Mouse (Mus musculus) liver, embryonic 14.5 days (tissue): ENCODE measurements around the gene Otogl. TPM values are rescaled to one million over a fixed set of nuclear protein-coding genes. Genes with fewer than 3 reads are reported as not detected.

Experiments used
- ATAC-seq: fragments of 200-750 bp; cut with Nextera tagmentation; 2 replicates; pipeline ENCODE4 v1.8.0; 2017; ENCODE audit warnings: moderate number of reproducible peaks, mild to moderate bottlenecking, moderate library complexity; ENCODE audit not compliant: insufficient read depth
- DNase-seq, 3 experiments: peaks; one replicate each; pipeline ENCODE4 v3.0.0-alpha.2; 2012 to 2013; ENCODE audit warnings: low read depth in 3 of 3, low spot score in 3 of 3
- H3K27ac ChIP-seq: fragments of 300-500 bp; sonication (generic); 2 replicates; pipeline ENCODE4 v1.5.1; 2014; ENCODE audit warnings: moderate library complexity, mild to moderate bottlenecking, control low read depth, inconsistent platforms
- H3K27me3 ChIP-seq: fragments of 300-500 bp; sonication (generic); 2 replicates; pipeline ENCODE4 v1.6.1; 2014; ENCODE audit warnings: mild to moderate bottlenecking, low read length, moderate library complexity; ENCODE audit not compliant: control insufficient read depth, insufficient read depth
- H3K36me3 ChIP-seq: fragments of 300-500 bp; sonication (generic); replicated peaks from 2 replicates; pipeline ENCODE4 v1.6.1; 2014; ENCODE audit warnings: low read depth; ENCODE audit not compliant: control insufficient read depth, insufficient read depth
- H3K4me1 ChIP-seq, 2 experiments: fragments of 200-500 bp in 1 of 2; fragments of 300-500 bp in 1 of 2; sonication (generic) in 1 of 2; replicated peaks; 2 replicates each; pipeline ENCODE4 v1.6.1; 2012 to 2014; ENCODE audit warnings: antibody characterized with exemption in 1 of 2, inconsistent platforms in 1 of 2, low read length in 1 of 2; ENCODE audit not compliant: control insufficient read depth in 2 of 2, insufficient read depth in 2 of 2
- H3K4me2 ChIP-seq: fragments of 300-500 bp; sonication (generic); 2 replicates; pipeline ENCODE4 v1.6.1; 2014; ENCODE audit warnings: low read depth, mild to moderate bottlenecking, control low read depth, moderate library complexity
- H3K4me3 ChIP-seq, 2 experiments: fragments of 200-500 bp in 1 of 2; fragments of 300-500 bp in 1 of 2; sonication (generic) in 1 of 2; 2 replicates each; pipeline ENCODE4 v1.5.1; 2012 to 2014; ENCODE audit warnings: low read depth in 2 of 2, low read length in 2 of 2, mild to moderate bottlenecking in 2 of 2, control low read depth in 1 of 2, inconsistent platforms in 1 of 2, moderate library complexity in 1 of 2; ENCODE audit not compliant: insufficient read depth in 1 of 2
- H3K9ac ChIP-seq: fragments of 300-500 bp; sonication (generic); replicated peaks from 2 replicates; pipeline ENCODE4 v1.6.1; 2014; ENCODE audit warnings: mild to moderate bottlenecking, control low read depth, moderate library complexity
- H3K9me3 ChIP-seq: fragments of 300-500 bp; sonication (generic); 2 replicates; pipeline ENCODE4 v1.6.1; 2016; ENCODE audit warnings: low read length, mixed read lengths; ENCODE audit not compliant: control insufficient read depth
- CTCF ChIP-seq: IDR thresholded peaks from 2 replicates; pipeline ENCODE4 v1.5.1; 2016; ENCODE audit warnings: antibody characterized with exemption, low read depth, control low read depth
- EP300 ChIP-seq: IDR thresholded peaks from 2 replicates; pipeline ENCODE4 v1.6.1; 2016; ENCODE audit warnings: antibody characterized with exemption, low read depth
- WGBS: fragments of 180-500 bp; shearing (Covaris S2); extraction: QIAGEN DNeasy Blood & Tissue Kit; methylation state at CpG from one replicate; pipeline ENCODE4 v1.1.7; 2014; ENCODE audit not compliant: insufficient replicate concordance; 5-methylcytosine and 5-hydroxymethylcytosine counted together
- polyA plus RNA-seq, 2 experiments: library from polyadenylated mRNA; depleted of rRNA in 1 of 2; stranded (reverse) in 1 of 2; unstranded in 1 of 2; fragments of >200 nt; fragmentation: Nextera tagmentation in 1 of 2; extraction: Ambion mirVana in 1 of 2; gene quantifications; 2 replicates each; pipeline versions ENCODE4 v1.2.1 to v1.2.3; 2012 to 2014

Gene Otogl
- polyA plus RNA-seq, 2 experiments = 0.01 TPM; not detected in 1

DNA sequence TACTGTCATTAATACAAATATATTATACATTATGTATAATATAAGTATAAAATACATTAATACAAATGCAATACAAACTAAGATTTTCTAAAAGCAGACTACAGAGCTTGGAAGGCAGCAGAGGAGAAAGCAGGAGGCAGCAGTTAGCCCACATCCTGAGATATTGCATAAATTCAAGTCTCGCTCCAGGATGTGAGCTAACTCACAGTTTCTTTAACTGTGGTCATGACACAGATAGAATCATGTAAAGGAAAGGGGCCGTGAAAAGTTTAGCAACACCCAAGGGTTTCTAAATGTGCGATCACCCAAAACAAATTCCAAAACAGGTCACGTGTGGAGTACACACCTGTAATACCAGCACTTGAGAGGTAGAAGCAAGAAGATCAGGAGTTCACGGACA, 39.4 kb downstream of the Otogl start:
- Histone ChIP-seq H3K27ac (no peak overlapping the region), H3K4me3 (no peak overlapping the region), H3K4me2 (no peak overlapping the region), H3K36me3 (no peaks in the 10 kb centered on the region), H3K9me3 (no peaks in the 10 kb centered on the region), H3K27me3 (no peaks in the 10 kb centered on the region), H3K9ac (no peak overlapping the region), H3K4me1 (no peaks in the 10 kb centered on the region)
- 50% methylated on average over 5 of the region's 5 CpGs for WGBS
- ATAC-seq (no peak), DNase-seq (peak in 1 of 3 experiments; percentile 4)
- TF ChIP-seq EP300 = no peak
- TF ChIP-seq CTCF = no peak

DNA sequence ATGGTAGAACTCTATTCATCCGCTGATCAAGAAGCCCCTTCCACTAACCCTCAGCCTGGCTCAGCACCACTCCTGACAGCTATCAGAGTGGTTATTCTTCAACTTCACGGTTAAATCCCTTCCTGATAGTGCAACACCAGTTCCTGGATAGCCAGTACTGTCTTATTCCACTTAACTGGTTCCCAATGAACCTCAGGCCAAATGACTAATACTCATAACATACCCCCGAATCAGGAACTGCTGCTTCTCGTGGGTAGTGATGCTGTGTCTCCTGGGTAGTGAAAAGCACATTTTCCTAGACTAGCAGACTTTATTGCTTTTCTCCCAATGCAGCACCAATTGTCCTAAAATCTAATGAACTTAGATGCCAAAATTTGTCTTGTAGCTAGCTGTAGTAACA, 39.8 kb downstream of the Otogl start:
- TF ChIP-seq EP300 = no peak
- TF ChIP-seq CTCF = no peak
- no peaks in the 10 kb centered on the region for H3K27me3 ChIP-seq
- no peaks in the 10 kb centered on the region for H3K36me3 ChIP-seq
- no peak overlapping the region for H3K4me3 ChIP-seq
- H3K4me1 ChIP-seq = no peaks in the 10 kb centered on the region
- no peak overlapping the region for H3K27ac ChIP-seq
- 53% methylated on average over 4 of the region's 4 CpGs for WGBS
- DNase-seq = no peak
- no peak for ATAC-seq
- H3K4me2 ChIP-seq = no peak overlapping the region
- no peaks in the 10 kb centered on the region for H3K9me3 ChIP-seq
- H3K9ac ChIP-seq = no peak overlapping the region

DNA sequence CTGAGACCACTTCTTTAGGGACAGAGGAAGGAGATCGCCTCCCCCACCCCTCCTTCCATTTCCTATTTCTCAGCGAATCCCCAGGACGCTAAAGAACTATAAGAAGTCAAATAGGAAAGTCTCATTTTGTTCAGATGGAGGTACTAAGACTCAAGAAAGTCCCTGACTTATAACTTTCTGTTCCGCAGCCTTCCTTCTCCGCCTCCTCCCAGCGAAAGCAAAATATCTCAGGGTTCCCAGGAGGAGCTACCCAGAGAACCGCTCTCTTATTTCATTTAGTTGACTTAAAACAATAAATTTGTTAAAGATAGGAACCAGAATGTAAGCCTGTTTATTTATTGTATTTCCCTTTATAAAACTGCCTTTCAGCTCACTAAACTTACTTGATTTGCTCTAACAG, 41.4 kb downstream of the Otogl start:
- DNase-seq (no peak), ATAC-seq (no peak)
- 74% methylated on average over 7 of the region's 7 CpGs for WGBS

DNA sequence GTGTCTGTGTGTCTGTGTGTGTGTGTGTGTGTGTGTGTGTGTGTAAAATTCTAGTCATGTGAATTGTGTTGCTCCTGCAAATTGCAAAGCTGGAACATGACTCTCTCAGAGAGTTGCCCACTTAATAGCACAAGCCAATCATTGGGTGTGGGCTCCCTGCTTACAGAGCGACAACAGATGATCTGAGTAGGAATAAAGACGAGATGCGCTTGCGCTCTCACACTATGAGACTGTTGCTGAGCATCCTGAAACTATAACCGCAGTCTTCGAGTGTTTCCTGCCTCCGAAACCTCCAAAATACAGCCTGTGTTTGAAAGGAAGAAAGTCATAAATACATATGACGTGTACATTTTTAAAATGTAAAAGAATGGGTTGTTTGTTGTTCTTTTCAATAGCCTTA, 43.0 kb downstream of the Otogl start:
- Histone ChIP-seq H3K27me3 (no peaks in the 10 kb centered on the region), H3K4me3 (no peak overlapping the region), H3K4me2 (no peak overlapping the region), H3K27ac (no peak overlapping the region), H3K36me3 (no peaks in the 10 kb centered on the region), H3K9ac (no peak overlapping the region), H3K4me1 (no peaks in the 10 kb centered on the region), H3K9me3 (no peaks in the 10 kb centered on the region)
- WGBS = 79% methylated on average over 8 of the region's 8 CpGs
- ATAC-seq (no peak), DNase-seq (no peak)
- TF ChIP-seq EP300 = no peak
- TF ChIP-seq CTCF = no peak

More for the DNA sequence above, 41.4 kb downstream of the Otogl start:
- TF ChIP-seq EP300 (no peak), CTCF (no peak)
- Histone ChIP-seq H3K9ac (no peak overlapping the region), H3K4me1 (no peaks in the 10 kb centered on the region), H3K27ac (no peak overlapping the region), H3K36me3 (no peaks in the 10 kb centered on the region), H3K4me2 (no peak overlapping the region), H3K27me3 (no peaks in the 10 kb centered on the region), H3K9me3 (no peaks in the 10 kb centered on the region), H3K4me3 (no peak overlapping the region)

DNA sequence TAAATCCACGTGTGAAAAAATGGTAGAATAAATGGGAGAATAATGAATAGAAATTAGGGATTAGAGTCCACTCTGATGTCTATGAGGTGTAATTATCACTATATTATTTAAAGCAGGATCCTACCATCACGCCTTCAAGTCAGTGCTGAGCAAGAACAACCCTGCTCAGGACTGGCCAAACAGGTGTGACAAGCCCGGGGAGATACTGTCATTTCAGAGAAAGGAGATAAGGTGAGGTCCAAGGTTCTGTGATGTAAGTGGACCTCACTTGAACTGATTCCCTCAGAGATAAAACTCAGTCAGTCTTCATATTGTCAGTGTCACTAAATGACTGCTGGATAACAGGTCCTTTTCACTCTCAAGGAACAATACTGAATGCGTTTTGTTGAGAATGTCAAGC, 44.5 kb downstream of the Otogl start:
- 55% methylated on average over 4 of the region's 4 CpGs for WGBS
- Histone ChIP-seq H3K4me1 (no peaks in the 10 kb centered on the region), H3K27ac (no peak overlapping the region), H3K4me2 (no peak overlapping the region), H3K9ac (no peak overlapping the region), H3K9me3 (no peaks in the 10 kb centered on the region), H3K36me3 (no peaks in the 10 kb centered on the region), H3K4me3 (no peak overlapping the region), H3K27me3 (no peaks in the 10 kb centered on the region)
- no peak for TF ChIP-seq EP300
- no peak for TF ChIP-seq CTCF
- DNase-seq = no peak
- ATAC-seq = no peak
